Mouse (Mus musculus) pancreas, adult 10 weeks (tissue): ENCODE results near the gene Zfp955a. TPM values are rescaled to one million over a fixed set of nuclear protein-coding genes. Genes with fewer than 3 reads are reported as not detected.

Source experiments
- polyA plus RNA-seq: library from polyadenylated mRNA; stranded (reverse); fragments of 350-450 nt; fragmentation: Illumina TruSeq; extraction: RNeasy Lipid Tissue Mini Kit (QIAGEN cat#74804); gene quantifications from one replicate; pipeline ENCODE4 v1.2.3, GENCODE M21; 2015; ENCODE audit warnings: low read depth, low replicate concordance; ENCODE audit not compliant: insufficient read depth

Gene Zfp955a
- polyA plus RNA-seq, result 1.7 TPM

DNA sequence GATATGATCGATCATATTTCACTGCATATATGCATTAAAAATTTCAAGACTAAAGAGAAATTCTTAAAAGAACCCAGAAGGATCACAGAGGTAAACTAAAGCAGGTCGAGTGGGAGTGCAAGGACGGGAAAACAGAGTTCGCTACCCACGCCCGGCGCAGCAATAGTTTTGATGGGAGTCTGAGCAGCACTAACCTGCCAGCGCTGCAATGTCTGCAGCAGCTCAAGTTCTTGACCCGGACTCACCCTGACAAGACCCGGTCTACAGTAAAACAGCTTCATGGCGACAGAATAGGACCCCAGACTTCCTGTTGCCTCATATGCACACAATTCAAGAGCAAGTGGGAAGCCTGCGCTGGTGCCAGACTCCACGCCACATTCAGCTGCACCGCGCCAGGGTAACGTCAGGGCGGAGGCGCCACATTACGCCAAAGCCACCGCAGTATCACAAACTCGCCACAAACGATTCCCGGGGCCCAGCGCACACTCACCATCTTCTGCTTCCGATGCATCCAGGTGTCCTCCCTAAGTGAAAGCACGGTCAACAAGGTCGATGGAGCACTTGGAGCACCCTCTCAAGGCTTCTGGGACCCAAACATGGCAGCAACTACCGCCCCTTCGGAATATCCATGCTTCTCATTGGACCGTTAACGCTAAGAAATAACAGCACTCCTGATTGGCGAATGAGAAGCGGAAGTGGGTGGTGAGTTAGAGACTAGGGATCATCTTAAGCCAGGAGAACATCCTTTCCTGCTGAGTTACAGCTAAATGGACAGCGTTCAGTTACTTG, at the start of gene Zfp955a:
TSS of gene Zfp955a (minus strand) at position 616 of the 789 bp plus-strand sequence.

GRCm38 (mm10) chr17:33289039-33289875, 34.3 kb upstream of the Zfp955a start, which contains the start of gene Zfp955b:
Gene Zfp955b (plus strand): TSS chr17:33289544.

GRCm38 (mm10) chr17:33264376-33264775, 9.4 kb upstream of the Zfp955a start, which contains the start of gene Olfr63:
Gene Olfr63 (plus strand): TSS chr17:33264676.

GRCm38 (mm10) chr17:33221590-33221989, 33.4 kb downstream of the Zfp955a start, which contains the start of gene Olfr1564:
Gene Olfr1564 (minus strand): TSS chr17:33221690.

DNA sequence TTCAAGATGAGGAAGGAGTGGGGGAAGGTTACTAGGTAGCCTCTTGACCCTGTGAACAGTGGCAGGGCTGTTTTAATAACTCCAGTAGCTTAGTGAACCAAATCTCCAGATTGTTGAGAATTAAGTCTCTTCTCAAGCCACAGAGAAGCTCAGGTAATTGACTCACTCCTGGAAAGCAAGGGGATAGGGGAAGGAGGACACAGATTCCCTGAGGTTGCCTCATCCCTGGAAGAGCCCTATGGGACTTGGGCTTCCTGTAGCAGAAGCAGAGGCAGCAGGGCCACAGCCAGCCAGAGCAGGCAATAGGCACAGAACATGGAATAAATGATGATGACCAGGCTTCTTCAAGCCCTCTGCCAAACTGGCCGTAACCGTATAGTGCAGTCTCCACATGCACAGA, 63.9 kb downstream of the Zfp955a start, which contains the start of gene Olfr239:
TSS of gene Olfr239 (plus strand) at position 301 of the 400 bp plus-strand sequence.

Other genes with a start within 250 kb of the Zfp955a start
- 0.78 TPM for gene Zfp763, start 221.7 kb downstream of the Zfp955a start, polyA plus RNA-seq
- gene 4921501E09Rik, start 187.1 kb downstream of the Zfp955a start, polyA plus RNA-seq, result not detected
- 1.9 TPM for gene Zfp563, start 165.8 kb downstream of the Zfp955a start, polyA plus RNA-seq
- not detected for gene Morc2b, start 115.5 kb downstream of the Zfp955a start, polyA plus RNA-seq
- not detected for gene Olfr55, start 86.7 kb downstream of the Zfp955a start, polyA plus RNA-seq
- not detected for gene Olfr239, start 63.8 kb downstream of the Zfp955a start, polyA plus RNA-seq
- gene Olfr1564, start 33.5 kb downstream of the Zfp955a start, polyA plus RNA-seq, result not detected
- not detected for gene Olfr63, start 9.5 kb upstream of the Zfp955a start, polyA plus RNA-seq
- 1.2 TPM for gene Zfp955b, start 34.4 kb upstream of the Zfp955a start, polyA plus RNA-seq
- gene Zfp81, start 103.7 kb upstream of the Zfp955a start, polyA plus RNA-seq, result 1.5 TPM
- 4.3 TPM for gene Zfp101, start 139.5 kb upstream of the Zfp955a start, polyA plus RNA-seq
- gene Actl9, start 177.8 kb upstream of the Zfp955a start, polyA plus RNA-seq, result not detected